In genomic region chr2:135926660-135927343, GRCm38 (mm10) we compare ENCODE assay signal across 9 mouse cellular contexts.
DNase-seq lines count a peak whose midpoint lies in the region; ATAC-seq and TF ChIP-seq lines count a peak whose summit lies in the region.
"Had no signal": no experiment of that assay in that cellular context is flagged by ENCODE, and none has a peak within 500 bp of the region (broad histone marks: within the 10 kb centered on the region; RNA-seq: fewer than 3 reads in every experiment).

No protein-coding gene starts in this region.

- H3K36me3 ChIP-seq in thymus, adult 2 months (ENCODE audit: control insufficient read depth, insufficient read depth, low read length) = no peaks in the 10 kb centered on the region
- no peaks in the 10 kb centered on the region for H3K36me3 ChIP-seq in embryonic facial prominence, embryonic 10.5 days (replicated peaks)
- H3K36me3 ChIP-seq: embryonic facial prominence, embryonic 13.5 days had no signal

- no peak overlapping the region for H3K4me3 ChIP-seq in thymus, adult 2 months (ENCODE audit: control insufficient read depth, insufficient read depth, low read length)
- no peak overlapping the region for H3K4me3 ChIP-seq in embryonic facial prominence, embryonic 10.5 days
- H3K4me3 ChIP-seq: embryonic facial prominence, embryonic 13.5 days had no signal

- no peak for ATAC-seq in monocyte, adult 5-6 weeks (replicated peaks; ENCODE audit: insufficient number of reproducible peaks, low FRiP score, low TSS enrichment, poor library complexity, severe bottlenecking)

- no peak for TF ChIP-seq POLR2A in thymus, adult 2 months (IDR thresholded peaks at IDR 0.05; ENCODE audit: control insufficient read depth, extremely low read depth, insufficient read depth, low read length, poor library complexity)

- no peak for TF ChIP-seq CTCF in thymus, adult 2 months (IDR thresholded peaks at IDR 0.05; ENCODE audit: borderline replicate concordance, control insufficient read depth, extremely low read depth, insufficient read depth, low read length, poor library complexity)

- DNase-seq in thymus, adult 2 months = peak; percentile 5
- DNase-seq in thymus, postnatal 25 days = no peak
- peak; percentile 76 for DNase-seq in adrenal gland, postnatal 10 days
- DNase-seq in embryonic facial prominence, embryonic 10.5 days (ENCODE audit: low spot score) = peak; percentile 14
- peak; percentile 22 for DNase-seq in hindlimb bud, embryonic 11.5 days (ENCODE audit: extremely low spot score, low read depth, low spot score)
- DNase-seq in left cerebral cortex, adult 18-20 months (ENCODE audit: low spot score in 2 of 2) = peak; percentile 31 to 59
- peak; percentile 9 for DNase-seq in naive thymus-derived CD4-positive, alpha-beta T cell, adult 2 months (ENCODE audit: low read depth)

- 85% methylated on average over 8 of the region's 8 CpGs for WGBS in thymus, adult 2 months
- 83% methylated on average over 8 of the region's 8 CpGs for WGBS in embryonic facial prominence, embryonic 10.5 days

- no peaks in the 10 kb centered on the region for H3K9me3 ChIP-seq in embryonic facial prominence, embryonic 10.5 days
- H3K9me3 ChIP-seq: embryonic facial prominence, embryonic 13.5 days had no signal

- no peaks in the 10 kb centered on the region for H3K27me3 ChIP-seq in thymus, adult 2 months (ENCODE audit: control insufficient read depth, insufficient read depth, low read length)
- H3K27me3 ChIP-seq in embryonic facial prominence, embryonic 10.5 days (replicated peaks; ENCODE audit: low read depth, poor library complexity, severe bottlenecking) = no peaks in the 10 kb centered on the region
- H3K27me3 ChIP-seq: embryonic facial prominence, embryonic 13.5 days had no signal

- no peaks in the 10 kb centered on the region for H3K4me1 ChIP-seq in thymus, adult 2 months (replicated peaks; ENCODE audit: control insufficient read depth, insufficient read depth, low read length)
- H3K4me1 ChIP-seq in embryonic facial prominence, embryonic 10.5 days = peaks cover 9% of the 10 kb centered on the region
- H3K4me1 ChIP-seq: embryonic facial prominence, embryonic 13.5 days had no signal

- H3K27ac ChIP-seq in thymus, adult 2 months (ENCODE audit: control insufficient read depth, insufficient read depth, low read length) = no peak overlapping the region
- no peak overlapping the region for H3K27ac ChIP-seq in embryonic facial prominence, embryonic 10.5 days (replicated peaks)
- H3K27ac ChIP-seq: embryonic facial prominence, embryonic 13.5 days had no signal
